Mouse (Mus musculus) ovary, postnatal 14 days (tissue): ENCODE data around the gene P3h2.
A peak's percentile ranks its signal among the peaks of the same experiment; 100 is the strongest.

Experiments
- DNase-seq: peaks from one replicate; pipeline ENCODE4 v3.0.0; 2022; ENCODE audit warnings: low spot score

The P3h2 gene

GRCm38 (mm10) chr16:25979037-25979436, 126.5 kb downstream of the P3h2 start:
- no peak for DNase-seq

- DNase-seq = no peak
Observed at GRCm38 (mm10) chr16:25977210-25977609, 128.4 kb downstream of the P3h2 start.

GRCm38 (mm10) chr16:25971285-25971684, 134.3 kb downstream of the P3h2 start:
- DNase-seq = no peak

- no peak for DNase-seq
Observed at GRCm38 (mm10) chr16:25970720-25971119, 134.9 kb downstream of the P3h2 start.

- DNase-seq = no peak
Observed at GRCm38 (mm10) chr16:25970193-25970592, 135.4 kb downstream of the P3h2 start.

- peak; percentile 71 for DNase-seq
Observed at GRCm38 (mm10) chr16:25967297-25967696, 138.3 kb downstream of the P3h2 start.

- DNase-seq = peak; percentile 65
Observed at GRCm38 (mm10) chr16:25963856-25964255, 141.7 kb downstream of the P3h2 start.

GRCm38 (mm10) chr16:25960345-25960744, 145.2 kb downstream of the P3h2 start:
- DNase-seq = no peak

- no peak for DNase-seq
Observed at GRCm38 (mm10) chr16:25959929-25960328, 145.7 kb downstream of the P3h2 start.

- DNase-seq = no peak
Observed at GRCm38 (mm10) chr16:25958650-25959238, 146.8 kb downstream of the P3h2 start.

GRCm38 (mm10) chr16:25958213-25958612, 147.4 kb downstream of the P3h2 start:
- no peak for DNase-seq

GRCm38 (mm10) chr16:25956831-25957230, 148.8 kb downstream of the P3h2 start:
- DNase-seq = no peak

- no peak for DNase-seq
Observed at GRCm38 (mm10) chr16:25954614-25955013, 151.0 kb downstream of the P3h2 start.

GRCm38 (mm10) chr16:25953359-25953758, 152.2 kb downstream of the P3h2 start:
- no peak for DNase-seq

- no peak for DNase-seq
Observed at GRCm38 (mm10) chr16:25952005-25952404, 153.6 kb downstream of the P3h2 start.

- DNase-seq = no peak
Observed at GRCm38 (mm10) chr16:25948067-25948466, 157.5 kb downstream of the P3h2 start.

GRCm38 (mm10) chr16:25945151-25945955, 160.2 kb downstream of the P3h2 start:
- DNase-seq = no peak

- DNase-seq = no peak
Observed at GRCm38 (mm10) chr16:25942261-25942660, 163.3 kb downstream of the P3h2 start.

GRCm38 (mm10) chr16:25934181-25934580, 171.4 kb downstream of the P3h2 start:
- no peak for DNase-seq

GRCm38 (mm10) chr16:25912185-25912584, 193.4 kb downstream of the P3h2 start:
- DNase-seq = no peak
